Mouse (Mus musculus): ENCODE results near the gene Bnip3.

The Bnip3 gene

DNA sequence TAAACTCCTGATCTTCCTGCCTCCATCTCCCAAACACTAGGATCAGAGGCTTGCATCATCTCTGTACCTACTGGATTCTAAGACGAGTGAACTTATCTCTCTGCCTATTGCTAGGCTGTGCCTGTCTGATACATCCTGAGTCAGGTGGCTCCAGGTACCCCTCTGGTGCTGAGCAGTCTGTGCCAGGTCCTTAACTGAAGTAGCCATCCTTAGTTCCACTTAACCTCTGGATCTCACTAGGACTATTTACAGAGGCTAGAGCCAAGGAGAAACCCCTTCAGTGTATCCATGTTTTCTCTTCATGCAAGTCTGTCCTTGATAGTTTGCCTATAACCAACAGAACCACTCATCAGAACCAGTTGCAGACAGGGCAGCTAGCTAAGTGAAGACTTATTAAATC, 2.9 kb downstream of the Bnip3 start:
- no peak for DNase-seq (ENCODE audit: extremely low spot score)

DNA sequence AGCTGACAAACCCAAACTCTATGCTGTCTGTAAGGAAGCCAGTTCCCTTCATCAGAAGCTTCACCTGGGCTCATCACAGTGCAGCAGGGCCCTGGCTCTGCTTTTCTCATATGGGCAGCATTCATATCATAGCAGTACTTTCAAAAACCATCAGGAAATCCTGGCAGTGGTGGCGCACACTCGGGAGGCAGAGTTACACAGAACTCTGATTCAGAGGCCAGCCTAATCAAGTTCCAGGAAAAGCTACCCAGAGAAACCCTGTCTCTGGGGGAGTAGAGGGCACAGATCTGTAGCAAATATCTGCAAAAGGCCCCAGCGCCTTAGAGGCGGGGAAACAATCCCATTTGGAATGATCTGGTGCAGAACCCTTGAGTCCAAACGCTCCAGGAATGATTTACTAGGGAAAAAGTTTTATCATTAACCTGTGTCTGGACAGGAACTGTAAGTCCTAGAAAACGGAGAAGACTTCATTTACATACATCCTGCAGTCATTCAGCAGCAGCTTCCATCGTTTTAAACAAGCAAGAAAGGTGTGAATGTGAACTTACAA, 5.4 kb downstream of the Bnip3 start:
- no peak for DNase-seq (ENCODE audit: extremely low spot score)

DNA sequence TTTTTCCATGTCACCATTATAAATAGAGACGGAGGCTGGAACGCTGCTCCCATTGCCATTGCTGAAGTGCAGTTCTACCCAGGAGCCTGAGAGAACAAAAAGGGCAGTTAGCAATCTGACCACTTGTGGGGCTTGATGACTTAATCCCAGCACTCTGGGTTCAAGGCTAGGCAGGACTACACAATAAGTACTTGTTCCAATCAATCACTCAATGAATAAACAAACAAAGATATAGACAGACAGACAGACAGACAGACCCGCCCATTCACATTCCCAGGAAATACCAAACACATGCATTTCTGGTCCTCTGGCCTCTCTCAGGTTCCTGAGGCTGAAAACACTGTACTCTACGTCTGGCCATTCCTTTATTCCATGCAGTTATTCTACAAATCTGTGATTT, 10.6 kb downstream of the Bnip3 start:
- DNase-seq (ENCODE audit: extremely low spot score) = no peak

DNA sequence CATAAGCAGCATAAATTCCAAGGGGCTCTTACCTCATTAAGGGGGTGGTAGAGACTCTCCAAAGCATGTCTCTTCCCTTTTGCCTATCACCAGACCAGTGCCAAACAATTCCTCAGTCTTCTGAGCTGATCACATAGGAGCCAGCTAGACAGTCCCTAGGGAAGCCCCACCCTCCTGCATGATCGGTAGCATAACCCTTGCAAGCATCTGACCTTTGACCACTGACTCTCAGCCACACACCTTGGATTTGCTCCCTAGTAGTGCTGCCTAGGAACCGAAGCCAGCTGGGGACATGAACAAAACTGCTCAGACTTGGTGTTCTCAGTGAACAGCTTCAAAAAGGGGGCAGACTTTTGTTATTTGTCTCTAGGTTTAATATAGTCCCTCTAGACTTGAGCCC, 11.2 kb downstream of the Bnip3 start:
- no peak for DNase-seq (ENCODE audit: extremely low spot score)

DNA sequence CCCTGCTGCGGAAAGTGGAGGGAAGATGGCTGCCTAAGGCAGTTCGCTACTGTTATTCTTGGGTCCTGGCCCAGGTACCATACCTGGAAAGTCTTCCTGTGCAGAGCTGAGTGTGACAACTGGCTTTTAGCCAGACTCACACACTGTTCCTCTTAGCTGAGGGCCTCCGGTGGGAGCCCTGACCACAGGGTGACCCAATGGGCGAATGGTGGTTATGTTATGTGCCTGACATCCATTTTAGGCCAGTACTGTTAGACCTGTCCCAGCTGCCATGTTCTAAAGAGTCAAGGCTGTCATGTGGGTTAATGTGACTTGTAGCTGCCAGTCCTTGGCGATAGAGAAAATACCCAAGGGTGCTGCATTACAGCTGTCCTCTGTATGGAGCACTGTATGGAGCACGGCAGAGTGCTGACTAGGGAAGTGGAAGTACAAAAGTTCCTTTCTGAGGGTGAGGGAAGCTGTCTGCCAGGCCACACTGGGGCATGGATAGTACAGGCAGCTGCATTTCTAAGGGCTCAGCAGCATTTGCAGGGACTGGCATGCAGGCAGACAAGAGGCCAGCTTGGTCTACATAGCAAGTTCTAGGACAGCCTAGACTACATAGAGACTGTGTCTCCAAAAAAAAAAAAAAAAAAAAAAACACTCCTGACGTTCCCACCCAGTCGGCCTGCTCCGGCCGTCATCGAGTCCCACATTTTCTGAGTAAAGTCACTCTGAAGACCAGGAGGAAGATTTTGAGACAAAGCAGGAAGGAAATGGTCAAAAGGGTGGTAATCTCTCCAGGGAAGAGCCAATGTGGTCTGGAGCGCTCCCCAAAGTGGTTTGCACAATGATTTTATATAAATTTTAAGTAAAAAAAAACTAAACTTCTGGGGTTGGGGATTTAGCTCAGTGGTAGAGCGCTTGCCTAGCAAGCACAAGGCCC, 23.7 kb downstream of the Bnip3 start:
- no peak for DNase-seq (ENCODE audit: extremely low spot score)

DNA sequence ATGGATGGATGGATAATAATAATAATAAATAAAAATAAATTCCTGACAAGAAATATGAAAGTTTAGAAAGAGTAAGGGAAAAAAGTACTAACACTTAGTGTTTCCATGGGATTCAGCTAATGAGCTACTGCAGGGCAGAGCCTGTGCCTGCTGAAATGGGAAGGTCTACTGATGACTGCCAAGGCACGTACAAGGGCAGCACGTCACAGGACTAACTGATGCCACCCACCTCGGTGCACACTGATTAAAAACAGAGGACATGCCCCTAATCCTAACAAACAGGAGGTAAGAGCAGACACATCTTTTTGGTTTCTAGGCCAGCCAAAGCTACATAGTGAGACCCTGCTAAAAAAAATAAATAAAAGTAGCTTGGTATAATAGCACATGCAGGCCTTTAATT, 25.6 kb downstream of the Bnip3 start:
- DNase-seq (ENCODE audit: extremely low spot score) = no peak

DNA sequence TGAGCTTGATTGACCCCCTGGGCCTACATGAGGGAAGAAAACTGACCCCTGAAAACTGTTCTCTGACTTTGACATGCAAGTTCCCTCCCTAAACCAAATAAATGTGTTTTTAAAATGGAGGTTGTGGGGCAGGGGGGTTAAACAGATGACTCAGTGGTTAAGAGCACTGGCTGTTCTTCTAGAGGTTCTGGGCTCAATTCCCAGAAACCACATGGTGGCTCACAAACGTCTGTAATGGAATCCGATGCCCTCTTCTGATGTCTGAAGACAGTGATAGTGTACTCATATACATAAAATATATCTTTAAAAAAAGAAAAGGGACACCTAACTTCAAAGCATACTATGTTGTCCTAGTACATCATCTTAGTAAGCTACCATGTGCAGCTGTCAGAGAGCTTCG, 34.3 kb downstream of the Bnip3 start:
- DNase-seq (ENCODE audit: extremely low spot score) = no peak

DNA sequence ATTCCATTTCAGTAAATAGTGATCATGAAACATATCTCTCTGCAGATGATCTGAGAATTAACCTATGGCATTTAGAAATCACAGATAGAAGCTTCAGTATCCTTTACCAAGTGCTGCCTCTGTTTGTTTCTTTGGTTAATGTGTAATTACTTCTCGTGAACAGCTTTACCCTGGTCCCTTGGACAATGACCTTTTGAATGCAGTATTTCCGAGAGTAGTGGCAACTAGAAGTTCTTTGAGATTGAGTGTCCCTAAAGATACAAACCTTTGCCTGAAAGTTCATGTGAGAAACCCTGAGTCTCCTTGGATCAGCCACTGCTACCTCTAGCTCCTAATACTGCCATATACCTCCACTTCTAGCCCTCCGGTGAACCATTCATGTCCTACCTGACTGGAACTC, 36.4 kb downstream of the Bnip3 start:
- DNase-seq (ENCODE audit: extremely low spot score) = no peak

DNA sequence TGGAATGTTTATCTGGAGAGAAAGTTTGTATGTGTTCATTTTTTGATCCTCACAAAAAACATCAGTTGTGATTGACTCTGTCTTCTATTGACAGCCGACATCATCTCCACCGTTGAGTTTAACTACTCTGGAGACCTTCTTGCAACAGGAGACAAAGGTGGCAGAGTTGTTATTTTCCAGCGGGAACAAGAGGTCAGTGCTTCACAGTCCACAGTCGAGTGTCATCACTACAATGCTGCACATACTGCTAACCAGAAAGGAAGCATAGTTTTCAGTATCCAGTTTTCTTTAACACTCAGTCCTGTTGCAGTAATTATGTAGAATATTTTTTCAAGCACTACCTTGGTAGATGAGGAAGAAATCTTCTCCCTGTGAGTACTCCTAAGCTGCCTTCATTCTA, 41.0 kb downstream of the Bnip3 start:
- DNase-seq (ENCODE audit: extremely low spot score) = no peak

DNA sequence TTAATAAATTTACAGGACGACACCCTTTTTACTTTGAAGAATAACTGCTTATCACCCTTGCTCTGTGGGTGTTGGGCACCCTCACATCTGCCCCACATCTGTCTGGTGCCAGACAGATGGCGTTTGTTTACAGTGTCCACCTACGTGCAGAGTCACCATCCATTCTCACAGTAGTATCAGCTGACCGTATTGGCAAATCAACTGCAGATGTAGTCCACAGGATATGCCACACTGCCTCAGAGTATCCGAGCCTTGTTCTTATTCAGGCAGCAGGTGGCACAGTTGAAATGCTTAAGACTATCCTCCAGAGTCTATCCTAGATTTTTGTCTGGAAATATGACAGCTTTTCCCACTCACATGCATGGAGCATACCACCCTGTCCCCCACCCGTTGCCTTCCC, 42.0 kb downstream of the Bnip3 start:
- DNase-seq (ENCODE audit: extremely low spot score) = no peak

DNA sequence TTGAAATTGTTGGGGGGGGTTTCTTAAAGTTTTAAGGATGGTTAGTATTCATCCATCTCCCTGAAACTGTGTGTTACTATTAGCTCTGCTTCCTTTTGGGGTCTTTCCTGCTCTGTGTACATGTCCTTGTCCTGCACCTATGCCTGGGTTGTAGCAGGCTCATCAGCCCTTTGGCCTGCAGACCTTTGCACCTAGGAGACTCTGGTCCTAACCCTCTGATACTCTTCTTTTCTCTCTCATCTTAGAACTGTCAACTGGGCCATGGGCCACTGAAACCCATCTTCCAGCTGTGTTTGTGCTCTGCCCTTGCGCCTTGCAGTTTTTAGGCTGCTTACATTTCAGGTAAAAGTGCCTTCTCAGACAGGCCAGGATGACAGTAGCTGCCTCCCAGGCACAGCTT, 44.5 kb downstream of the Bnip3 start:
- DNase-seq (ENCODE audit: extremely low spot score) = no peak

DNA sequence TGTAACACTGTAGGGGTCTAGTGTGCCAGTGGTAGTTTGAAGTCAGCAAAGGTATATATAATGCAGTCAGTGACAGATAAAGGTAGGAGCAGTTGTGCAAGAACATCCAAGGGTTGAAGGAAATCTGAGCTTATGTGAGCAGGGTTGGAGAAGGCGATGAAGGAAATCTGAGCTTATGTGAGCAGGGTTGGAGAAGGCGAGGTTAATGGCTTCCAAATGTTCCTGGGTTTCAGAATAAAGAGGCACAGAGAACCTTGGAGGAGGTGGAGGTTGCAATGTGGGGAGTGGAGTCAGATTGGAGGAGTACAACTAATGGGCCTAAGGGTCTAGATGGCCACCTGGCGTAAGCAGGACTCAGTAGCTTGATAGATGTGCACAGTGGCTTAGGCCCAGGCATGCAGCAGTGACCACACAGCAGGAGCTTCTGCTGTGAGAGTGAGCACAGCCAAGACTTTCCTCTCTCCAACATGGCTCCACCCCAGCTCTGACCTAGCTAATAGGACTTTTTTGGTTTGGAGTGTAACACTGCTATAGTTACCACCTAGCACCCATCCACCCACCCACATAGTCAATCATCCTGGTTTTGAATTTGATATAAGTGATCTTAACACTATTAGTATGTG, 45.3 kb downstream of the Bnip3 start:
- no peak for DNase-seq (ENCODE audit: extremely low spot score)

DNA sequence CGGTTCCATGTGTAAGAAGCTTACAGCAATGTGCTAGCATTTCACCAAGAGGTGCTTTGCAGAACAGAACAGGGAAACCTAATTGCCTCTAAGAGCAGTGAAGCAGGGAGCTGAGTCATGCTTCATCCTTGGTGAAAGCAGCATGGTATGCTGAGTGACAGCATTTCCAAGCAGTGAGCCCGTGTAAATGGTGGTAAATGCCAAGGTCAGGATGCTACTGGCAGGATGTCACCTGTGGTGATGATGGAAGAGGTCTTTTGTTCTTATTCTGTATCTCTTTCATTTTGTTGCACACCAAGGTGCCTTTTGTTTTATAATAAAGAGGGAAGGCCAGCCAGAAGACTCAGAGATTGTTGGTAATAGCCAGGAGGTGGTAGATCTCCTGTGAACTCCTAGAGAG, 52.6 kb downstream of the Bnip3 start:
- DNase-seq (ENCODE audit: extremely low spot score) = no peak

DNA sequence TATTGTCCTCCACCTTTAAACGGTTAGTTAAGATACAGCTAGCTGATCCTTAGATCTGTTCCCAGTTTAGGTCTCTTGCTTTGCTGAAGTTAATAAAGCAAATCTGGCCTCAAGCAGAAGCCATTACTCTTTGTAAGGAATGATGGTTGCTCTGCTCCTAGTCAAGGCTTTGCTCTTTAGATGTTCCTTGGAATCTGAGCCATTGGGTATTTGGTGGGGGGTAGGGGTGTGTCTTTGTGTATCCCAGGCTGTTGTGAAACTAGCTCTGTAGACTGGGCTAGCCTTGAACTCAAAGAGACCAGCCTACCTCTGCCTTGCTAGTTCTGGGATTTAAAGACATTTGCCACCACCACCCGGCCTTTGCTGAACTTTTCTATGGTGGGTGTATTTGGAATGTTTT, 55.1 kb downstream of the Bnip3 start:
- no peak for DNase-seq (ENCODE audit: extremely low spot score)

DNA sequence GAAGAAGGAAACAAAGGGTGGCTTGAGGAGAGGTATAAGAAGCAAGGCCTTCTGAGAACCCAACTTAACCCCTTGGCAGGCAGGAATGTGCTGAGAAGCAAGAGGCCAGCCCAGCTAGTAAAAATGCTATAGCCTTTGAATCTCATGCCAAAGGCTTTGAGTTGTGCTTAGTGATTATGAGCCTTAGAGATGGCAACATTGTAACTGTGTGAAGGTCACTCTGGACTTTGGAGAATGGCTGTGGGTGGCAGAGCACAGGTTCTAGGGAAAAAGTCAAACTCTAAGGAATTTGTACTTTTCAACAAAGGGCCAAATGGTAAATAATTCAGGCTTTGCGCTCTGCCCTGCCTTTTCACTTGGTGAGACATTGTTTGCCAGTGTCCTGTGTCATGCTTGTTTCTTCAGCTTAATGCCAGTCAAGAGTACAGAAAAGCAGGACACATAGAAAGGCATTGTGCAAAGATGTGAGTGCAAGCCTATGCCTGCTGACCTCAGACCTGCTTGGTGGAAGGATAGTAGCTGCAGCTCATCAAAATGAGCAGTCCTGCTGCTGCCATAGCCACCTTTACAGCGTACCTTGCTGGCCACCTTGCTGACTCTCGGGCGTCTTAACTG, 55.8 kb downstream of the Bnip3 start:
- DNase-seq (ENCODE audit: extremely low spot score) = no peak

DNA sequence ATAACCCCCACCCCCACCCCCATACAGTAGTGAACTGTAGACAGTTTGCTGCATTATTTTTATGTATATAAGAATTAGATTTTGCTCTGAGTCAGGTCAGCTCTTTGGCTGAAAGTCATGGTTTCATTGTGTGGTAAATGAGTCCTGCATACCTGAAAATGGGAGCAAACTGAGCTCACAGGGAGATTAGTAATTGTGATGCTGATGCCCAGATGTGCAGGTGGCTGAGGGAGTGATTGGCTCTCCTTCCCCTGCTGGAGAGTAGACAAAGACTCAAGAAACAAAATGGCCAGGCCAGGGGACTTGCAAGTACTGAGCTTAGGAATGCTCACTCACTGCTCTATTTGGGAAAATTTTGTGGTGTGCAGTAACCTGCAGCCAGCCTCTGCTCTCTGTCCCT, 59.2 kb downstream of the Bnip3 start:
- no peak for DNase-seq (ENCODE audit: extremely low spot score)

DNA sequence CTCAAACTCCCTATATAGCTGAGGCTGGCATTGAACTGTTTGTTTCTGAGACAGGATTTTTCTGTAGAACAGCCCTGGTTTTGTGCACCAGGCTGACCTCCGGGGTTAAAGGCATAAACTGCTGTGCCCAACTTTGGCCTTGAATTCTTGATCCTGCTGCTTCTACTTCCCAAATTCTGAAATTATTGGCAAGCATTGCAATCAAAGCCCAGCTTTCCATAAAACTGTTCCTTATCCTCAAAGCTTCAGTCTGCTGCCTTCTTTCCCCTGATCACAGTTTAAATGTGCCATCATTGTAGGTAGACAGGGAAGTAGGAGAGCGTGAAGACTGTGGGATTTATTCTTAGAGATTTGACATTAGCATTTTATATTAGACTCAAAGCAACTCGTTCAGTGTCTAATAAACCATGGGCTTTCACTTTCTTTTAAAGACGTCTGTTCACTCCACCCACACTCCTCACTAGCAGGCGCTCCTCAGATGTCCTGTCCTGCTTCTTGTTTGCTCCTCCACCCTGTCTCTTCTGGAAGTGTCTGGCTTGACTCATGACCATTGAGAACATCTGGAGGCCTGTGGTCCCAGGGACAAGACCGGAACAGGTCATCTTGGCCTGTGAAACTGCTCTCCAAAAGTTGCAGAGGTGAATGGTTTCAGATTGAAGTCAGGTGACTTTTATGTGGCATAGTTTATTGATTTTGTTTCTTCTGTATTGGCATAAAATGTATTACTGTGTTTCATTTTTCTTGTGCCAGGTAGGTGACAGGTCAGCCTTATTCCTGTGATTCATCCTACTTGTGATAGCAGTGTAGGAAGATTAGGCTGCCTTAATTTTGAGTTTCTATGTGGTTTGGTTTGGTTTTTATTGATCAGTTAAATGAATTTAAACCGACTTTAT, 61.0 kb downstream of the Bnip3 start:
- no peak for DNase-seq (ENCODE audit: extremely low spot score)

DNA sequence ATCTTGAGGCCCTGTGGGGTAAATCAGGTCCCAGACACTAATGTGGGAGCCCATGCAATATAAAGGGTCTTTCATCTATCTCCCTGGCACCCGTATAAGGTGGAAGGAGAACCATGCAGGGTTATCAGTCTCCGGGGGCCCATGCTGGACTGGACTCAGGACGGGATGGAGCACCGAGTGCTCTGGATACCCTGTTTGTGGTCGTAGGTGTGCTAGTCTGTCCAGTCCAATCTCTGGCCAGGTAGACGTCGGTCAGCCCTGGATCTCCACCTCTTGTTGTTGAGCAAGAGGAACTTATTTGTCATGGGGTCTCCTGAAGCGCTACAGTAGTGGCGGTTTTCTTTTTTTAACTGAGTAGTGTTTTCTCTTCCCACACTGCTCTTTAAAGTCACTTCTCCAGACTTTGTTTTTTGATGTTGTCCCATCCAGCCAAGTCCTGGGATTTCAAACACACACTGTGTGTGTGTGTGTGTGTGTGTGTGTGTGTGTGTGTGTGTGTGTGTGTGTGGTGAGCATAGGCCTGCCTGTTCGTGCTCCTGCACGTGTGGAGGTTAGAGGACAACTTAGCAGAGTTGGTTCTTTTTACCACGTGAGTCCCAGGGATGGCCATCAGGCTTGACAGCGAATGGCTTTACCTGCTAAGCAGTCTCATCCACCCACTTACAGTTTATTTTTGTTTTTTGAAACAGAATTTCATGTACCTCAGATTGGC, 61.8 kb downstream of the Bnip3 start:
- no peak for DNase-seq (ENCODE audit: extremely low spot score)

DNA sequence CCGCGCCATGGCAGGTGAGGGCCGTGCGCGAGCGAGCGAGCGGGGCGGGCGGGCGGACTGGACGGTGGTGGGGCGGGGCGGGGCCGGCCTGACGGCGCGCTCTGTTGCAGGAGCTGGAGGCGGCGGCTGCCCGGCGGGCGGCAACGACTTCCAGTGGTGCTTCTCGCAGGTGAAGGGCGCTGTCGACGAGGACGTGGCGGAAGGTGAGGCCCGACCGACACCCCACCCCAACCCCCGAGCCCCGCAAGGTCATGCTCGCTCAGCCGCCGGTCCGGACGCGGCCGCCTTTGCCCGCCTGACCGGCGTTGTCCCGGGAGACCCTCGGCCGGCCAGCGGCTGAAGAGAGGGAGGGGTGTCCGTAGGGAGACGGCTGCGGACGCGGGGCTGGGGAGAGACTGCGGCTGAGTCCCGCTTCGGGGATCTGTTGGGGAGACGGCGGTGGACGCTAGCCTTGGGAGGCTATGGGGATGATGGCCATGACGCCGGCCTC, 62.8 kb downstream of the Bnip3 start:
- no peak for DNase-seq (ENCODE audit: extremely low spot score)

DNA sequence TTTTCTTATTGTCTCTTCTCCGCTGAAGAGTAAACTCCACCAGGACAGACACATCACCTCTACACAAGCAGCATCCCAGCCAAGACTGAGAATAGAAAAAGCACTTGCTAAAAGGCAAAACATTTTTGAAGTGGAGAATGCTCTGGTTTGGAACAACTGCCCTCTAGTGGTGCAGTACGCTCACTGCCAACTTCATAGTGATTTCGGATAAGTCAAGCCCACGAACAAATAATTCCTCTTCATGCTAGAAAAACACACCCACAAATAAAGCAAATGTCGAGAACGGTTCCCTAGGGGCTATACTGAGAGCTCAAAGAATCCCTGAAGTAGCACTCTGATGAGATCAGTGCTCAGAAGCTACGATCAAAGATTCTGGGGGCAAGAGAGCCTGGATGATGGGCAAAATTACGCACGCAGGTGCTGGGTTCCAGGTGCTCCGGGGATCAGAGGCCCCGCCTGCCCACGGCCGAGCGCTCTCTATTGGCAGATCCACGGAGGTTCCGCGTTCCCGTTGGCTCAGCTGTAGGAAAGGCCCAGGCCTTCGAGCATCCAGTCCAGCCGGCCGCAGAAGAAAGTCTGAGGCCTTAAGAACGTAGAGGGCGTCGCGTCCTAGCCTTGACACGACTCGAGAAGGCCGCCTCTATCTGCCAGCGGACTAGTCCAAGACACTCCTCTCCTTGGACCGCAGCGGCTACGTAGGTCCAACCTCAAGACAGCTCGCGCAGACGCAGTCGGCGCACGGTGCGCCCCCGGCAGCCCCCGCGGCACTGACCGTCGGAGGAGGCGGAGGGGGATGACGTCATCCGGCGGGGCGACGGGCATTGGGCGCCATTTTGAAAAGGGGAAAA, 63.6 kb downstream of the Bnip3 start, which contains the start of the genes Ppp2r2d and Mapk1ip1:
Gene Ppp2r2d, plus strand, starts transcription at position 536 of the 848 bp plus-strand sequence.
Gene Mapk1ip1, minus strand, starts transcription at position 730 of the 848 bp plus-strand sequence.
- DNase-seq (ENCODE audit: extremely low spot score) = peak; percentile 94
